Mouse (Mus musculus) forebrain, embryonic 14.5 days (tissue): ENCODE measurements around the gene Gemin5. TPM values are rescaled to one million over a fixed set of nuclear protein-coding genes. Genes with fewer than 3 reads are reported as not detected.

ENCODE experiments used
- ATAC-seq: fragments of 200-750 bp; cut with Nextera tagmentation; 2 replicates; pipeline ENCODE4 v1.8.0; 2017; ENCODE audit warnings: mild to moderate bottlenecking, moderate library complexity
- DNase-seq: peaks from one replicate; pipeline ENCODE4 v3.0.0-alpha.2; 2015; ENCODE audit warnings: low spot score
- H3K27ac ChIP-seq: fragments of 300-500 bp; sonication (generic); 2 replicates; pipeline ENCODE4 v1.5.1; 2014; ENCODE audit warnings: low read depth, mild to moderate bottlenecking, control low read depth, low read length, moderate library complexity
- H3K27me3 ChIP-seq: fragments of 300-500 bp; sonication (generic); replicated peaks from 2 replicates; pipeline ENCODE4 v1.6.1; 2014; ENCODE audit warnings: low read length, control low read depth, mixed read lengths; ENCODE audit not compliant: control insufficient read depth, insufficient read depth
- H3K36me3 ChIP-seq: fragments of 300-500 bp; sonication (generic); 2 replicates; pipeline ENCODE4 v1.6.1; 2014; ENCODE audit warnings: low read length, control low read depth; ENCODE audit not compliant: control insufficient read depth, insufficient read depth
- H3K4me1 ChIP-seq: fragments of 300-500 bp; sonication (generic); 2 replicates; pipeline ENCODE4 v1.6.1; 2014; ENCODE audit warnings: antibody characterized with exemption, low read length, control low read depth; ENCODE audit not compliant: control insufficient read depth, insufficient read depth
- H3K4me2 ChIP-seq: fragments of 300-500 bp; sonication (generic); 2 replicates; pipeline ENCODE4 v1.6.1; 2014; ENCODE audit warnings: mild to moderate bottlenecking, control low read depth, low read length
- H3K4me3 ChIP-seq: fragments of 300-500 bp; sonication (generic); 2 replicates; pipeline ENCODE4 v1.5.1; 2014; ENCODE audit warnings: low read depth, low read length, control low read depth
- H3K9ac ChIP-seq: fragments of 300-500 bp; sonication (generic); 2 replicates; pipeline ENCODE4 v1.6.1; 2014; ENCODE audit warnings: mild to moderate bottlenecking, low read length, control low read depth, moderate library complexity
- H3K9me3 ChIP-seq: fragments of 300-500 bp; sonication (generic); replicated peaks from 2 replicates; pipeline ENCODE4 v1.6.1; 2016; ENCODE audit warnings: low read length, control low read depth, mixed read lengths; ENCODE audit not compliant: control insufficient read depth
- WGBS: fragments of 180-500 bp; shearing (Covaris S2); extraction: QIAGEN DNeasy Blood & Tissue Kit; methylation state at CpG from one replicate; pipeline ENCODE4 v1.1.7; 2014; 5-methylcytosine and 5-hydroxymethylcytosine counted together
- polyA plus RNA-seq: library from polyadenylated mRNA; unstranded; fragments of >200 nt; fragmentation: Nextera tagmentation; extraction: Ambion mirVana; gene quantifications from 2 replicates; pipeline ENCODE4 v1.2.1, GENCODE M21; 2014

The Gemin5 gene
- polyA plus RNA-seq, 1 experiment from 2014 or later: 15.0 TPM

- peaks cover 26% of the 10 kb centered on the region for H3K36me3 ChIP-seq
- no peaks in the 10 kb centered on the region for H3K27me3 ChIP-seq
- no peaks in the 10 kb centered on the region for H3K9me3 ChIP-seq
- no peak overlapping the region for H3K9ac ChIP-seq
- no peak overlapping the region for H3K4me2 ChIP-seq
- no peak overlapping the region for H3K4me3 ChIP-seq
- peak; percentile 11 for DNase-seq
- 60% methylated on average over 3 of the region's 3 CpGs for WGBS
- ATAC-seq: no peak
- peaks cover 11% of the 10 kb centered on the region for H3K4me1 ChIP-seq
- H3K27ac ChIP-seq: no peak overlapping the region
These were observed 61.3 kb downstream of the Gemin5 start for GRCm38 (mm10) chr11:58107009-58107408.

- peak; percentile 27 for ATAC-seq
These were observed 64.0 kb downstream of the Gemin5 start for GRCm38 (mm10) chr11:58104351-58104791.

GRCm38 (mm10) chr11:58103697-58104306 is 64.5 kb downstream of the Gemin5 start, which contains the start of gene Cnot8:
Gene Cnot8, plus strand, starts transcription at chr11:58104153.
- Histone ChIP-seq H3K4me3 (peak within 1 kb of the TSS; percentile 91), H3K4me1 (peaks cover 11% of the 10 kb centered on the region), H3K9ac (peak within 1 kb of the TSS; percentile 94), H3K9me3 (no peaks in the 10 kb centered on the region), H3K27me3 (0 out of 2 replicates have a peak, but pooled peaks cover 1% of the 10 kb centered on the region), H3K27ac (peak within 1 kb of the TSS; percentile 85), H3K36me3 (no peaks in the 10 kb centered on the region), H3K4me2 (peak within 1 kb of the TSS; percentile 74)
- under 1% methylated on average over 53 of the region's 55 CpGs for WGBS
- DNase-seq (peak; percentile 98), ATAC-seq (peak; percentile 97)

More at GRCm38 (mm10) chr11:58104351-58104791, 64.0 kb downstream of the Gemin5 start:
- Histone ChIP-seq H3K27me3 (no peaks in the 10 kb centered on the region), H3K27ac (peak overlapping the region; percentile 85), H3K4me1 (peaks cover 11% of the 10 kb centered on the region), H3K9ac (peak overlapping the region; percentile 94), H3K9me3 (no peaks in the 10 kb centered on the region), H3K4me3 (peak overlapping the region; percentile 91), H3K36me3 (no peaks in the 10 kb centered on the region), H3K4me2 (peak overlapping the region; percentile 74)
- WGBS: under 1% methylated on average over 23 of the region's 24 CpGs
- peak; percentile 60 for DNase-seq

- peak overlapping the region; percentile 91 for H3K4me3 ChIP-seq
- DNase-seq: no peak
- WGBS: 46% methylated on average over 13 of the region's 13 CpGs
- ATAC-seq: peak; percentile 54; the same call in 1 of the 2 replicates
- H3K27ac ChIP-seq: peak overlapping the region; percentile 44; the same call in 1 of the 2 replicates
- peaks cover 11% of the 10 kb centered on the region for H3K4me1 ChIP-seq
- peak overlapping the region; percentile 57 for H3K4me2 ChIP-seq
- H3K36me3 ChIP-seq: no peaks in the 10 kb centered on the region
- H3K9me3 ChIP-seq: no peaks in the 10 kb centered on the region
- H3K27me3 ChIP-seq: 0 out of 2 replicates have a peak, but pooled peaks cover 4% of the 10 kb centered on the region
- peak overlapping the region; percentile 94 for H3K9ac ChIP-seq
These were observed 65.0 kb downstream of the Gemin5 start for GRCm38 (mm10) chr11:58103344-58103653.

GRCm38 (mm10) chr11:58102581-58103343 is 65.6 kb downstream of the Gemin5 start:
- Histone ChIP-seq H3K36me3 (no peaks in the 10 kb centered on the region), H3K4me1 (peaks cover 11% of the 10 kb centered on the region), H3K4me2 (peak overlapping the region; percentile 57), H3K9ac (peak overlapping the region; percentile 94), H3K27ac (no peak overlapping the region), H3K4me3 (peak overlapping the region; percentile 91; the same call in 1 of the 2 replicates), H3K9me3 (no peaks in the 10 kb centered on the region), H3K27me3 (0 out of 2 replicates have a peak, but pooled peaks cover 4% of the 10 kb centered on the region)
- ATAC-seq (no peak), DNase-seq (no peak)
- WGBS: 80% methylated on average over 9 of the region's 9 CpGs

- DNase-seq: no peak
- Histone ChIP-seq H3K4me2 (no peak overlapping the region), H3K27me3 (0 out of 2 replicates have a peak, but pooled peaks cover 7% of the 10 kb centered on the region), H3K27ac (no peak overlapping the region), H3K4me3 (no peak overlapping the region), H3K4me1 (peaks cover 11% of the 10 kb centered on the region), H3K36me3 (no peaks in the 10 kb centered on the region), H3K9me3 (no peaks in the 10 kb centered on the region), H3K9ac (no peak overlapping the region)
- ATAC-seq: no peak
- 81% methylated on average over 3 of the region's 3 CpGs for WGBS
These were observed 66.2 kb downstream of the Gemin5 start for GRCm38 (mm10) chr11:58102146-58102545.

GRCm38 (mm10) chr11:58101194-58101720 is 67.1 kb downstream of the Gemin5 start:
- no peak overlapping the region for H3K9ac ChIP-seq
- no peak for ATAC-seq
- peaks cover 11% of the 10 kb centered on the region for H3K4me1 ChIP-seq
- H3K4me3 ChIP-seq: no peak overlapping the region
- H3K4me2 ChIP-seq: no peak overlapping the region
- no peaks in the 10 kb centered on the region for H3K36me3 ChIP-seq
- H3K27ac ChIP-seq: no peak overlapping the region
- DNase-seq: no peak
- whole genome bisulfite sequencing: 81% methylated on average over 4 of the region's 4 CpGs
- H3K9me3 ChIP-seq: no peaks in the 10 kb centered on the region
- H3K27me3 ChIP-seq: 0 out of 2 replicates have a peak, but pooled peaks cover 7% of the 10 kb centered on the region

- Histone ChIP-seq H3K9ac (no peak overlapping the region), H3K4me1 (peaks cover 6% of the 10 kb centered on the region), H3K27me3 (0 out of 2 replicates have a peak, but pooled peaks cover 7% of the 10 kb centered on the region), H3K27ac (no peak overlapping the region), H3K4me3 (no peak overlapping the region), H3K36me3 (no peaks in the 10 kb centered on the region), H3K4me2 (no peak overlapping the region), H3K9me3 (no peaks in the 10 kb centered on the region)
- DNase-seq (no peak), ATAC-seq (no peak)
- 91% methylated on average over 2 of the region's 2 CpGs for WGBS
These were observed 68.3 kb downstream of the Gemin5 start for GRCm38 (mm10) chr11:58100006-58100405.
